Mouse (Mus musculus): ENCODE measurements around the gene Cdv3.

DNA sequence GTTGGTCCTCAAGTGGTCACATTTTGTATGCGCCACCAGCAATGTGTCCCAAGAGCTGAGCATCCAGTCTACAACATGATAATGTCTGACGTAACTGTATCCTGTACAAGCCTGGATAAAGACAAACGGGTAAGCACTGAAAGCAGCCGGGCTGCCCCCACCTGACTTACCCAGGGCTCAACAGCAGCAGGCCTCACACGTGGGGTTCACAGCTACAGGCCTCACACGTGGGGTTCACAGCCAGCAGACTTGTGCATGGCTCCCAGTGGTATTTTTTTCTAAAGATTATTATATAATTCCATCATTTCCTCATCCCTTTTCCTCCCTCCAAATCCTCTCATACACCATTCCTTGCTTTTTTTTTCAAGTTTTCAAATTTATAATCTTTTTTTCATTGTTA is 55.8 kb downstream of the Cdv3 start:
- TF ChIP-seq CTCF (conservative IDR thresholded peaks at IDR 0.05; ENCODE audit: low read length): no peak
- TF ChIP-seq POU5F1 (IDR thresholded peaks at IDR 0.05; ENCODE audit: borderline replicate concordance, low read length): no peak
- no peak for TF ChIP-seq NANOG (IDR thresholded peaks at IDR 0.05; ENCODE audit: borderline replicate concordance, low read length)
